Mouse (Mus musculus) kidney, embryonic 14.5 days (tissue): ENCODE measurements around the gene Tgm7. TPM values are rescaled to one million over a fixed set of nuclear protein-coding genes. Genes with fewer than 3 reads are reported as not detected.

Source experiments
- ATAC-seq: fragments of 200-750 bp; cut with Nextera tagmentation; 2 replicates; pipeline ENCODE4 v1.8.0; 2017; ENCODE audit warnings: moderate number of reproducible peaks, mild to moderate bottlenecking, moderate TSS enrichment, moderate library complexity; ENCODE audit not compliant: low FRiP score, low TSS enrichment
- H3K27ac ChIP-seq: fragments of 300-500 bp; sonication (generic); 2 replicates; pipeline ENCODE4 v1.5.1; 2014; ENCODE audit warnings: low read depth, mild to moderate bottlenecking, low read length, moderate library complexity, mixed read lengths
- H3K27me3 ChIP-seq: fragments of 300-500 bp; sonication (generic); 2 replicates; pipeline ENCODE4 v1.6.1; 2014; ENCODE audit warnings: mild to moderate bottlenecking, low read length; ENCODE audit not compliant: control insufficient read depth, insufficient read depth
- H3K36me3 ChIP-seq: fragments of 300-500 bp; sonication (generic); 2 replicates; pipeline ENCODE4 v1.6.1; 2014; ENCODE audit warnings: low read length, mixed read lengths; ENCODE audit not compliant: control insufficient read depth, insufficient read depth
- H3K4me1 ChIP-seq: fragments of 300-500 bp; sonication (generic); 2 replicates; pipeline ENCODE4 v1.6.1; 2014; ENCODE audit warnings: low read length, mixed read lengths; ENCODE audit not compliant: control insufficient read depth, insufficient read depth
- H3K4me2 ChIP-seq: fragments of 300-500 bp; sonication (generic); replicated peaks from 2 replicates; pipeline ENCODE4 v1.6.1; 2014; ENCODE audit warnings: low read depth, mild to moderate bottlenecking, low read length
- H3K4me3 ChIP-seq: fragments of 300-500 bp; sonication (generic); 2 replicates; pipeline ENCODE4 v1.5.1; 2014; ENCODE audit warnings: mild to moderate bottlenecking, low read length
- H3K9ac ChIP-seq: fragments of 300-500 bp; sonication (generic); 2 replicates; pipeline ENCODE4 v1.6.1; 2014; ENCODE audit warnings: low read depth, mild to moderate bottlenecking, low read length, moderate library complexity
- H3K9me3 ChIP-seq: fragments of 300-500 bp; sonication (generic); 2 replicates; pipeline ENCODE4 v1.6.1; 2016; ENCODE audit warnings: low read length; ENCODE audit not compliant: control insufficient read depth
- WGBS: fragments of 180-500 bp; shearing (Covaris S2); extraction: QIAGEN DNeasy Blood & Tissue Kit; methylation state at CpG from one replicate; pipeline ENCODE4 v1.1.7; 2014; 5-methylcytosine and 5-hydroxymethylcytosine counted together
- polyA plus RNA-seq: library from polyadenylated mRNA; unstranded; fragments of >200 nt; fragmentation: Nextera tagmentation; extraction: Ambion mirVana; gene quantifications from 2 replicates; pipeline ENCODE4 v1.2.1, GENCODE M21; 2014

Gene Tgm7
- 0.12 and 0.14 TPM in 2 replicates for polyA plus RNA-seq

DNA sequence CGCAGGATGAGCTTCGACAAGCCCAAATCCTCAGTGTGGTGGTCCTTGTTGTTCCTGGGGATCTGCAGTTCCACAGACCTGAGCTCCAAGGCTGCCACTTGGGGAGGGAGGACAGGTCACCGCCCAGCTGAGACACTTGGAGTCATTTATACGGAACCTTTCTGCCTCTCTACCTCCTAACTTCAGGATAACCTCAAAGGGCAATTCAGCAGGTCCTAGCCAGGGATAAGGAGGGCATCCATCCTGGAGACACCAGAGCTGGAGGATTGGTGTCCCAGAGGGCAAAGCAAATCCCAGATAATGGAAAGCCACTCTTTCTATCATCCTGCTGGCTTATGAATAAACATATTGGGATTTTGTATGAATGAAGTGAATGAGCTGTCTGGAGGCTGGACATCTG is at the start of gene Tgm7:
Gene Tgm7, minus strand, starts transcription at position 101 of the 400 bp plus-strand sequence.
- Histone ChIP-seq H3K27me3 (no peaks in the 10 kb centered on the region), H3K9ac (no peak within 1 kb of the TSS), H3K4me1 (no peaks in the 10 kb centered on the region), H3K27ac (no peak within 1 kb of the TSS), H3K4me3 (no peak within 1 kb of the TSS), H3K36me3 (no peaks in the 10 kb centered on the region), H3K4me2 (no peak within 1 kb of the TSS), H3K9me3 (no peaks in the 10 kb centered on the region)
- 86% methylated on average over 4 of the region's 4 CpGs for WGBS
- ATAC-seq: no peak

DNA sequence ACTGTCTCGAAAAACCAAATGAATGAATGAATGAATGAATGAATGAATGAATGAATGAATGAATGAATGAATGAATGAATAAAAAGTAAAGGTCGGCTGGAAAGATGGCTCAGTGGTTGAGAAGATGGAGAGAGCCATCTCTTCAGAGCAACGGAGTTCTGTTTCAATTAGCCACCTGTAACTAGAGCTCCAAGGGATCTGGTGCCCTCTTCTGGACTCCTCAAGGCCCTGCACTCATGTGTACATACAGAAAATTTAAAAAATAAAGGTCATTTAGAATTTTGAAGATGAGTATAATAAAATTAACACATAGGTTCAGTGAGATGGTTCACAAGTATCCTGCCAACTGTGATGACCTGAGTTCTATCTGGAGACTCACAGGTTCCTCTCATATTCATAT is 43.5 kb upstream of the Tgm7 start:
- WGBS: 88% methylated on average over 3 of the region's 3 CpGs
- Histone ChIP-seq H3K9me3 (no peaks in the 10 kb centered on the region), H3K27ac (no peak overlapping the region), H3K9ac (no peak overlapping the region), H3K4me3 (no peak overlapping the region), H3K27me3 (no peaks in the 10 kb centered on the region), H3K4me2 (no peak overlapping the region), H3K4me1 (no peaks in the 10 kb centered on the region), H3K36me3 (peaks cover 25% of the 10 kb centered on the region)
- ATAC-seq: no peak

DNA sequence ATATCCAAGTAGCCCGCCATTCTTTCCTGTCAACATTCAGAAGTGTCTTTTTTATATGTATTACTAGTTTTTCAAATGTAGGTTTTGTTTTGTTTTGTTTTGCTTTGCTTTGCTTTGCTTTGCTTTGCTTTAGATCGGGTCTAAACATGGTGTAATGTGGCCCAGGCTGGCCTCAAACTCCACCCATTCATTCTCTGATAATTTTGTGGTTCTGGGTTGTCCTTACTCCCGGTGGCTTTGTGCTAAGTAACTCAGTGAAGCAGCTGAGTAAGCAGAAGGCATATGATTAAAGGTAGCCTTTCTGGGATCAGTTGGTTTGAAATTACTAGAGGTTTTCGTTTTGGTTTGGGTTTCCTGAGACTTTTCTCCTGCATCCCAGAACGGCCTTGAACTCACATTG is 40.1 kb upstream of the Tgm7 start:
- 94% methylated on average over 5 of the region's 5 CpGs for WGBS
- H3K9ac ChIP-seq: no peak overlapping the region
- no peaks in the 10 kb centered on the region for H3K27me3 ChIP-seq
- H3K4me3 ChIP-seq: no peak overlapping the region
- peaks cover 30% of the 10 kb centered on the region for H3K36me3 ChIP-seq
- no peaks in the 10 kb centered on the region for H3K9me3 ChIP-seq
- H3K4me2 ChIP-seq: no peak overlapping the region
- H3K4me1 ChIP-seq: no peaks in the 10 kb centered on the region
- no peak for ATAC-seq
- H3K27ac ChIP-seq: no peak overlapping the region

DNA sequence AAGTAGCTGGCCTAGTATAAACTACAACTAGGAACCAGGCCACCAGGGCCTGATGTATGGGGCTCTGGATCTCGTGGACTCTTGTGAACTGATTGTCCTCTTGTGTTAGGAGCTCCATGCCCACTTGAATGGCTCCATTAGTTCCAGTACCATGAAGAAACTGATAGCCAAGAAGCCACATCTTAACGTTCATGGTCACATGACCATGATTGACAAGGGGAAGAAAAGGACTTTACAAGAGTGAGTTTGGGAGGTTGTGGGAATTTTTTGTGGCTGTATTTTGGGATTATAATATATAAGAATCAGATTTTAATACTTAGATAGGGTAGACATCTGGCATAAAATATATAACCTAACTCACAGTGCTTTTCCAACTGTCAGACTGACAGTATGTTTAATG is 32.8 kb upstream of the Tgm7 start:
- Histone ChIP-seq H3K9ac (no peak overlapping the region), H3K27ac (no peak overlapping the region), H3K27me3 (no peaks in the 10 kb centered on the region), H3K4me3 (no peak overlapping the region), H3K4me1 (peaks cover 15% of the 10 kb centered on the region; the same call in 1 of the 2 replicates), H3K9me3 (peaks cover 10% of the 10 kb centered on the region), H3K36me3 (peaks cover 31% of the 10 kb centered on the region), H3K4me2 (no peak overlapping the region)
- ATAC-seq: no peak
- 74% methylated on average over 2 of the region's 2 CpGs for WGBS

DNA sequence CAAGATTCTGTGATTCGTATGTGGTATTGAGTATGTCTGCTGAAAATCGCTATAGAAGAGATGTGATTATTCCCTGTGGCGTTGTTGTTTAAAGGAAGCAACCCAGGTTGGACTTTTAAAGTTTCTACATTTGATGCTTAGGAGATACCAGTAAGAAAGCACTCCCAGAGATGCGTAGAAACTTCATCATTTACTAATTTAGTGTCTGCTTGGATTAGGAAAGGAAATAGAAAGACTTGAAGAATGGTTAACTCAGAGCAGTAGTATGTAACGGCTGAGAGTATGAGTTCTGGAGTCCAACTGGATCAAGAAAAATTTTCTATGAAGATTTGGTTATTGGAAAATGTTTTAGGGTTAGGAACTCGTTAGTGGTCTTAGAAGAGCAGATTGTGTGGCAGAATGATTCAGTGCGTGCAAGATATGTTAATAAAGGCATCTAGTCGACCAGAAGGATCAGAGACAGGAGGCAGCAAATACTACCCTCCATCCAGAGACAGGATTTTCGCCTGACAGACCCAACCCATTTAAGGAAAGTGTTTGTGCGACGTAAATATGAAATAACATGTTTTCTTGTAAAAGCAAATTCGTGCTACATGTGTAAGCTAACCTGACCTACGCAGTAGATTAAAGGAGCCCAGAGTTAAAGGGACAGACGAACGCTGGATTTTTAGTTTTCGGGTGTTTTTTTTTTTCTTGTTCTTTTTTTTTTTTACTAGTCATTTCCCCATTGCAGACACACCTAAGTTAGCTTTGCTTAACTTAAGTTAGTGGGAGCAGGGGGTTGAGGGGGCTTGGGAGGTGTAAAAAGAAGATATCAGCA is 31.8 kb upstream of the Tgm7 start:
- ATAC-seq: no peak
- Histone ChIP-seq H3K36me3 (peaks cover 27% of the 10 kb centered on the region), H3K9ac (peak overlapping the region; percentile 79)

DNA sequence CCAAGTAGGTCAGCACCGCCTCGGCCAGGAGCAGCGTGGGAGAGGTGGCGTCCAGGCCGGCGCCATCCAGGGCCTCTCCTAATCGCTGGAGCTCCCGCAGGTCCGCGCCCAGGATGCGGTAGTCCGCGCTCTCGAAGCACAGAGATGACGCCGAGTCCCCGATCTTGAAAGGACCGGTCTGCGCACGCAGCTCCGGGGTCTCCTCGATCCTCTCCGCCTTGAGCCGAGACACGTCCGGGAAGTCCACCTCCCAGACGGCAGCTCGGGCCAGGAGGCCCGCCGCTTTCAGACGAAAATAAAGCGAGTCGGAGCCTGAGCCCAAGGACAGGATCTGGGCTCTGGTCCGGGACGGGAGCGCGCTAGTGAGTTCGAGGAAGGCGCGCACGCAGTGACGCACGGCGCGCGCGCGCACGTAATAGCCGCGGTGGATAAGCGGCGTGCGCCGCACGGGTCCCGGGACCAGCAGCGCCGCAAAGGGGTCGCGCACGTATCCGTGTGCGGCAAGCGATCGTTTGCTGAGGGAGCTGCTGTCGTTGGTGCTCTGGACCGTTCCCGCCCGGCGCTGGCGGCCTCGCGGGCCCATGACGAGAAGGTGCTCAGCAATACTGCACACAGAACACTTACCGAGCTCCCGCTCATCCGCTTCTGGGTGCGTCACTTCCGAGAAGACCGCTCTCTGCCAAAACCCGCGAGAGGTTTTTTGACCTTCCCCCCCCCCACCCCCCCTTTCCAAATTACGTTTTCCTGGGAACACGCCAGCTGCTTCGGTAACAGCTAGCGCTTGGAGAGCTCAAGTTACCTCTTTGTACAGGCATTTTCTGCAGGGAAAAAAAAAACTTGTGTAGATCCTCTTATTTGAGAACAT is 30.7 kb upstream of the Tgm7 start, which contains the start of the genes Adal and Lcmt2:
Gene Adal, plus strand, starts transcription at position 411 of the 865 bp plus-strand sequence.
Gene Lcmt2, minus strand, starts transcription at position 636 of the 865 bp plus-strand sequence.
- Histone ChIP-seq H3K9ac (peak within 1 kb of the TSS; percentile 79), H3K36me3 (peaks cover 24% of the 10 kb centered on the region), H3K4me3 (peak within 1 kb of the TSS; percentile 65), H3K4me1 (peaks cover 15% of the 10 kb centered on the region; the same call in 1 of the 2 replicates), H3K27ac (peak within 1 kb of the TSS; percentile 98), H3K27me3 (no peaks in the 10 kb centered on the region), H3K9me3 (peaks cover 10% of the 10 kb centered on the region), H3K4me2 (peak within 1 kb of the TSS; percentile 80)
- 1% methylated on average over 83 of the region's 87 CpGs for WGBS
- ATAC-seq: peak; percentile 97

More for the DNA sequence above, 31.8 kb upstream of the Tgm7 start:
- H3K27ac ChIP-seq: peak overlapping the region; percentile 98; the same call in 1 of the 2 replicates
- H3K4me3 ChIP-seq: peak overlapping the region; percentile 65
- peaks cover 15% of the 10 kb centered on the region; the same call in 1 of the 2 replicates for H3K4me1 ChIP-seq
- 73% methylated on average over 16 of the region's 16 CpGs for WGBS
- peaks cover 10% of the 10 kb centered on the region for H3K9me3 ChIP-seq
- H3K4me2 ChIP-seq: peak overlapping the region; percentile 80
- no peaks in the 10 kb centered on the region for H3K27me3 ChIP-seq

DNA sequence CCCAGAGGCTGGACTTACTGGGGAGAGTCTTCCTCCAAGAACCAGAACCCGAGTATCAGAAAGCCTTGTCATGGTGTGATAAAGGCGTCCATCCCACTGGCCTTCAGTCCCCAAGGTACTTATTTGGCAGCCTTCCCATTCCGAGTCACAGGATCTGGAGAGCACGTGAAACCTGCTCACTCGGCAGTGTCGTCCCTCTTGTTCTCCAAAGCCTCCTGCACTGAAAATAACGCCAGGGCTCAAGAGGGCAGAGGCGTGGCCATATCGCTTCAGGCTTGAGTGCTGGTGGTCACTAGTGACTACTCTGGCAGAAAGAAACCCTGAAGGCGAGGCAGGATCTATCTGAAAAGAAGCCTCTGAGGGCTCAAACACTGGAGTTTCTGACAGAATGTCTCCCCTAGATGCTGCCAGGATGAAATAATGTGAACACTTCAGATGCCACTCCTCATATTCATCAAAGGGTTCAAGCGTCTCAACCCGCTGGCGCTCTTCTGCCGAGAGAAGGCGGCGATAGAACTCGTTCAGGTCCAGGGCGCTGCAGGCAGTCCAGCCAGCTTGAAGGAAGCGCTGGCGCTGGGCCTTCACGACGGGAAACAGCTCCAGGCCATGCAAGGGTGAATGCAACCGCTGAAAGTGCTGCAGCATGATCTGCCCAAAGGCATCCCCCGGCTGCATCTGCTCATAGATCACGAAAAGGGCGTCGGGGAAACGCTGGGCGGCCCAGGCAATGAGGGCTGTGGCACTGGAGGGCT is 29.8 kb upstream of the Tgm7 start:
- Histone ChIP-seq H3K9ac (peak overlapping the region; percentile 79), H3K9me3 (peaks cover 12% of the 10 kb centered on the region), H3K36me3 (peaks cover 17% of the 10 kb centered on the region), H3K4me1 (peaks cover 15% of the 10 kb centered on the region; the same call in 1 of the 2 replicates), H3K4me2 (peak overlapping the region; percentile 80), H3K4me3 (peak overlapping the region; percentile 65), H3K27ac (peak overlapping the region; percentile 98), H3K27me3 (no peaks in the 10 kb centered on the region)
- ATAC-seq: peak; percentile 29; the same call in 1 of the 2 replicates
- WGBS: 60% methylated on average over 29 of the region's 29 CpGs

DNA sequence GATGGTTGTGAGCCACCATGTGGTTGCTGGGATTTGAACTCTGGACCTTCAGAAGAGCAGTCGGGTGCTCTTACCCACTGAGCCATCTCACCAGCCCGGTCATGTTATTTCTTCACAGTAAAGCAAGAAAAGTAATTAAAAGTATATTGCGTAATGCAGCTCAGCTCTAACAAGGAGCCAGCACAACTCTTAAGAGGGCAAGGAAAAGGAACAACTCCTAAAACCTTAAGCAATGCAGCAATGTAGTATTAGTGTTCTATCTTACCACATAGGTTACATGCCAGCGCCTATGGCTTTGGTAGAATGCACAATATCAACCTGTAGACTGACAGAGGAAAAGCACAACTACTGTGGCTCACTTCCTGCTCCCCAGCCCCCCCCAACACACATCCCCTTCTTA is 27.8 kb upstream of the Tgm7 start:
- no peak overlapping the region for H3K4me2 ChIP-seq
- WGBS: 97% methylated on average over 4 of the region's 4 CpGs
- H3K4me3 ChIP-seq: no peak overlapping the region
- no peak overlapping the region for H3K27ac ChIP-seq
- no peak overlapping the region for H3K9ac ChIP-seq
- H3K36me3 ChIP-seq: peaks cover 11% of the 10 kb centered on the region
- peaks cover 12% of the 10 kb centered on the region for H3K9me3 ChIP-seq
- ATAC-seq: no peak
- peaks cover 15% of the 10 kb centered on the region; the same call in 1 of the 2 replicates for H3K4me1 ChIP-seq
- H3K27me3 ChIP-seq: no peaks in the 10 kb centered on the region
